Mouse (Mus musculus): Measurements from ENCODE around the gene Fam71b.

Gene Fam71b

GRCm38 (mm10) chr11:46382466-46382865 lies 13.9 kb upstream of the Fam71b start:
- peak; percentile 35 for DNase-seq (ENCODE audit: low read depth, low spot score)

- DNase-seq (ENCODE audit: low read depth, low spot score): peak; percentile 12
Measured at GRCm38 (mm10) chr11:46384925-46385324, 11.4 kb upstream of the Fam71b start.

- DNase-seq (ENCODE audit: low read depth, low spot score): peak; percentile 76
Measured at GRCm38 (mm10) chr11:46386556-46386955, 9.8 kb upstream of the Fam71b start.

- peak; percentile 46 for DNase-seq (ENCODE audit: low read depth, low spot score)
Measured at GRCm38 (mm10) chr11:46387061-46387460, 9.3 kb upstream of the Fam71b start.

GRCm38 (mm10) chr11:46388438-46388837 lies 7.9 kb upstream of the Fam71b start:
- peak; percentile 58 for DNase-seq (ENCODE audit: low read depth, low spot score)

GRCm38 (mm10) chr11:46389336-46390117 lies 6.8 kb upstream of the Fam71b start, which contains the start of gene Itk:
Gene Itk (minus strand): TSS chr11:46389515.
- peak; percentile 94 for DNase-seq (ENCODE audit: low read depth, low spot score)

GRCm38 (mm10) chr11:46390621-46391020 lies 5.7 kb upstream of the Fam71b start:
- peak; percentile 35 for DNase-seq (ENCODE audit: low read depth, low spot score)

GRCm38 (mm10) chr11:46392890-46393289 lies 3.5 kb upstream of the Fam71b start:
- DNase-seq (ENCODE audit: low read depth, low spot score): peak; percentile 64

GRCm38 (mm10) chr11:46393413-46393812 lies 2.9 kb upstream of the Fam71b start:
- peak; percentile 64 for DNase-seq (ENCODE audit: low read depth, low spot score)

- no peak for DNase-seq (ENCODE audit: low read depth, low spot score)
Measured at GRCm38 (mm10) chr11:46395088-46395487, 1.3 kb upstream of the Fam71b start.

GRCm38 (mm10) chr11:46395698-46396097 lies 661 bp upstream of the Fam71b start:
- no peak for DNase-seq (ENCODE audit: low read depth, low spot score)

GRCm38 (mm10) chr11:46396860-46397179 lies 461 bp downstream of the Fam71b start:
- DNase-seq (ENCODE audit: low read depth, low spot score): no peak

- no peak for DNase-seq (ENCODE audit: low read depth, low spot score)
Measured at GRCm38 (mm10) chr11:46397900-46398299, 1.5 kb downstream of the Fam71b start.

- DNase-seq (ENCODE audit: low read depth, low spot score): no peak
Measured at GRCm38 (mm10) chr11:46398473-46398872, 2.1 kb downstream of the Fam71b start.

GRCm38 (mm10) chr11:46398933-46399383 lies 2.6 kb downstream of the Fam71b start:
- peak; percentile 90 for DNase-seq (ENCODE audit: low read depth, low spot score)

GRCm38 (mm10) chr11:46401555-46401954 lies 5.2 kb downstream of the Fam71b start:
- DNase-seq (ENCODE audit: low read depth, low spot score): no peak

GRCm38 (mm10) chr11:46404986-46405385 lies 8.6 kb downstream of the Fam71b start:
- DNase-seq (ENCODE audit: low read depth, low spot score): peak; percentile 67

GRCm38 (mm10) chr11:46406721-46407120 lies 10.4 kb downstream of the Fam71b start:
- DNase-seq (ENCODE audit: low read depth, low spot score): no peak

- no peak for DNase-seq (ENCODE audit: low read depth, low spot score)
Measured at GRCm38 (mm10) chr11:46410018-46410563, 13.7 kb downstream of the Fam71b start.

- DNase-seq (ENCODE audit: low read depth, low spot score): no peak
Measured at GRCm38 (mm10) chr11:46418438-46418837, 22.1 kb downstream of the Fam71b start.

GRCm38 (mm10) chr11:46418860-46419259 lies 22.5 kb downstream of the Fam71b start:
- DNase-seq (ENCODE audit: low read depth, low spot score): no peak

- DNase-seq (ENCODE audit: low read depth, low spot score): peak; percentile 73
Measured at GRCm38 (mm10) chr11:46421086-46421888, 24.9 kb downstream of the Fam71b start.
